Mouse (Mus musculus) adipocyte (in vitro differentiated cells): Measurements from ENCODE around the gene Esp16.
"Not testable (repeated sequence)": the region's sequence is repeated elsewhere in the genome, so short reads cannot be mapped to it uniquely, and the experiment has no call there.

ENCODE experiments used
- DNase-seq: peaks from one replicate; pipeline ENCODE4 v3.0.0-alpha.2; 2016; ENCODE audit warnings: low spot score

Esp16 gene

GRCm38 (mm10) chr17:39535842-39536241 lies at the start of gene Esp16:
TSS of gene Esp16 (plus strand) at chr17:39536142.
- DNase-seq: not testable (repeated sequence)

- not testable (repeated sequence) for DNase-seq
These were observed 37.9 kb upstream of the Esp16 start for GRCm38 (mm10) chr17:39498043-39498442.
